Mouse (Mus musculus) heart, postnatal 0 days (tissue): Measurements from ENCODE around the gene Gnb3. TPM values are rescaled to one million over a fixed set of nuclear protein-coding genes. Genes with fewer than 3 reads are reported as not detected.

Source experiments
- ATAC-seq: fragments of 200-750 bp; cut with Nextera tagmentation; 2 replicates; pipeline ENCODE4 v1.8.0; 2017; ENCODE audit warnings: low read depth, moderate number of reproducible peaks, moderate library complexity; ENCODE audit not compliant: insufficient read depth
- DNase-seq: peaks from one replicate; pipeline ENCODE4 v3.0.0-alpha.2; 2016; ENCODE audit warnings: low spot score
- H3K27ac ChIP-seq: fragments of 300-500 bp; sonication (generic); 2 replicates; pipeline ENCODE4 v1.5.1; 2014; ENCODE audit warnings: low read depth, mild to moderate bottlenecking
- H3K27me3 ChIP-seq: fragments of 300-500 bp; sonication (generic); 2 replicates; pipeline ENCODE4 v1.6.1; 2014; ENCODE audit warnings: low read length, mixed read lengths; ENCODE audit not compliant: control insufficient read depth, insufficient read depth
- H3K36me3 ChIP-seq: fragments of 300-500 bp; sonication (generic); replicated peaks from 2 replicates; pipeline ENCODE4 v1.6.1; 2014; ENCODE audit warnings: low read length, mixed read lengths; ENCODE audit not compliant: control insufficient read depth, insufficient read depth
- H3K4me1 ChIP-seq: fragments of 300-500 bp; sonication (generic); 2 replicates; pipeline ENCODE4 v1.6.1; 2014; ENCODE audit warnings: antibody characterized with exemption; ENCODE audit not compliant: control insufficient read depth, insufficient read depth
- H3K4me2 ChIP-seq: fragments of 300-500 bp; sonication (generic); 2 replicates; pipeline ENCODE4 v1.6.1; 2014; ENCODE audit warnings: low read depth, mild to moderate bottlenecking, low read length, moderate library complexity
- H3K4me3 ChIP-seq: fragments of 300-500 bp; sonication (generic); 2 replicates; pipeline ENCODE4 v1.5.1; 2014; ENCODE audit warnings: low read depth, low read length
- H3K9ac ChIP-seq: fragments of 300-500 bp; sonication (generic); replicated peaks from 2 replicates; pipeline ENCODE4 v1.6.1; 2014; ENCODE audit warnings: low read depth, low read length, mixed read lengths
- H3K9me3 ChIP-seq: fragments of 300-500 bp; sonication (generic); replicated peaks from 2 replicates; pipeline ENCODE4 v1.6.1; 2016; ENCODE audit warnings: low read length; ENCODE audit not compliant: control insufficient read depth
- CTCF ChIP-seq: IDR thresholded peaks from 2 replicates; pipeline ENCODE4 v1.5.1; 2016; ENCODE audit warnings: antibody characterized with exemption, control low read depth, low read depth
- EP300 ChIP-seq: IDR thresholded peaks from 2 replicates; pipeline ENCODE4 v1.6.1; 2016; ENCODE audit warnings: antibody characterized with exemption, low read depth
- WGBS: fragments of 180-500 bp; shearing (Covaris S2); extraction: QIAGEN DNeasy Blood & Tissue Kit; methylation state at CpG from one replicate; pipeline ENCODE4 v1.1.7; 2014; 5-methylcytosine and 5-hydroxymethylcytosine counted together
- polyA plus RNA-seq: library from polyadenylated mRNA; unstranded; fragments of >200 nt; fragmentation: Nextera tagmentation; extraction: Ambion mirVana; gene quantifications from 2 replicates; pipeline ENCODE4 v1.2.1, GENCODE M21; 2015
- total RNA-seq: library from RNA; depleted of rRNA; stranded (reverse); fragments of >200 nt; gene quantifications from 2 replicates; pipeline ENCODE4 v1.2.3, GENCODE M21; 2014; ENCODE audit warnings: low replicate concordance

The Gnb3 gene
- total and polyA plus RNA-seq, 2 experiments from 2014 or later = 3.3 to 4.2 TPM

DNA sequence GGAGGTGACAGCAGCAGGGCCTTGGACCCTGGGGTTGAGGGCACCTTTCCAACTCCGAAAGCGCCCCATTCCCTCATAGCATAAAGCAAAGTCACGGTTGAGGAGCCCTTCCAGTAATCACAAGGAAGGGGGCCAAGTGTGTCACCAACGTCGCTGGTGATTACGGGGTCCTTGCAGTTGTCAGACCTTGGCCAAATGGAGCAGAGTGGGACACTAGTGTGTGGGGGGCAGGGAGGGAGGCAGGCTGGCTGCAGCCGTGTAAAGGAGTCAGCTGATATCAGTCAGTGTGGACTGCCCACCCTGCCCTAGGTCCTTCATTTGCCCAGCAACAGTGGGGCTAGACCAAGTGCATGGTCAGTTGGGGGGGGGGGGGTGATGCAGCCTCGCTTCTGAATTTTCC is 25.6 kb downstream of the Gnb3 start:
- peaks cover 61% of the 10 kb centered on the region for H3K36me3 ChIP-seq
- DNase-seq (no peak), ATAC-seq (no peak)
- H3K4me2 ChIP-seq = peak overlapping the region; percentile 79
- H3K27ac ChIP-seq = peak overlapping the region; percentile 96; the same call in 1 of the 2 replicates
- peak overlapping the region; percentile 71 for H3K4me3 ChIP-seq
- WGBS = 29% methylated on average over 8 of the region's 8 CpGs
- H3K4me1 ChIP-seq = peaks cover 13% of the 10 kb centered on the region; the same call in 1 of the 2 replicates
- TF ChIP-seq EP300 (no peak), CTCF (no peak)
- H3K9me3 ChIP-seq = no peaks in the 10 kb centered on the region
- peak overlapping the region; percentile 91; the same call in 1 of the 2 replicates for H3K9ac ChIP-seq
- no peaks in the 10 kb centered on the region for H3K27me3 ChIP-seq

DNA sequence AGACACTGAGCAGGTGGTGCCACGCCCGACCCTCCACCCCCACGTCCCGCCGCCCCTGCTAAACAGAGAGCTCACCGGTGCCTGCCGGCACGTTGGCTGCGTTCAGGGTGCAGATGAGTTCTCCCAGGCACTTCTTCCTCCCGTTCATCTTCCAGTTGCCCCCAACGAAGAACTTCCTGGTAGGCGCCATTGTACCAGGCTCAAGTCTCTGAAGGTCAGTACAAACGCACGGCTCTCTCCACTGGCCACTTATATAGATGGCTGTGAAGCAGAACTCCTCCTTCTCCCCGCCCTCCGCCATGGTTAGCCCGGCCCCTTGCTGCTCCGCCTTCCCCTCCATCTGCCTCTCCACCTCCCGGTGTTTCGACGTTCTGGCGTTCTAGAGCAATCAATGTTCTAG is 26.1 kb downstream of the Gnb3 start, which contains the start of gene Tpi1:
Gene Tpi1, minus strand, starts transcription at position 364 of the 400 bp plus-strand sequence.
- under 1% methylated on average over 22 of the region's 22 CpGs for WGBS
- Histone ChIP-seq H3K36me3 (peaks cover 56% of the 10 kb centered on the region), H3K4me3 (peak within 1 kb of the TSS; percentile 71), H3K4me1 (peaks cover 13% of the 10 kb centered on the region; the same call in 1 of the 2 replicates), H3K9ac (peak within 1 kb of the TSS; percentile 91), H3K4me2 (peak within 1 kb of the TSS; percentile 79), H3K27ac (peak within 1 kb of the TSS; percentile 96), H3K9me3 (no peaks in the 10 kb centered on the region), H3K27me3 (no peaks in the 10 kb centered on the region)
- ATAC-seq (peak; percentile 89), DNase-seq (peak; percentile 97)
- TF ChIP-seq CTCF (no peak), EP300 (0 out of 2 replicates have a peak, but pooled peaks have one; percentile 24)

DNA sequence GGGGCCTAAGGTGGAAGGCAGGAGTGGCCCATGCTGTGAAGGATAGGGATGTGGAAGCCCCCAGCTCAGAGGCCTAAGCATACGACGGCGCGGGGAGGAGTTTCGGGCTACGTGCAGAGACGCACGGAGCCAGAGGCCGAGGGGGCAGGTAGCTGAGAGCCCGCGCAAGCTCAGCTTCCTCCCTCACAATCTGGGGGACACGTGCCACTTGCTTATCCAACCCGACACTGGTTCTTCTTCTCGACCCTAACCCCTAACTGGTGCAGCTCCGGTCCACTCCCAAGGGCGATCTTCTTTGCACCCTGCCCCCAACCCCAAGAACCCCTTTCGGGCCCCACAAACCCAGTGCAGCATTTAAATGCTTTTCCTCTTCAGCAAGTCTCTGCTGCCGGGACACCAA is 26.6 kb downstream of the Gnb3 start:
- Histone ChIP-seq H3K36me3 (peaks cover 52% of the 10 kb centered on the region), H3K4me3 (peak overlapping the region; percentile 71), H3K4me1 (peaks cover 13% of the 10 kb centered on the region; the same call in 1 of the 2 replicates), H3K9ac (peak overlapping the region; percentile 91), H3K27ac (peak overlapping the region; percentile 96), H3K4me2 (peak overlapping the region; percentile 79), H3K9me3 (no peaks in the 10 kb centered on the region), H3K27me3 (no peaks in the 10 kb centered on the region)
- ATAC-seq (peak; percentile 65), DNase-seq (peak; percentile 75)
- TF ChIP-seq CTCF = no peak
- TF ChIP-seq EP300 = no peak
- under 1% methylated on average over 18 of the region's 18 CpGs for WGBS

DNA sequence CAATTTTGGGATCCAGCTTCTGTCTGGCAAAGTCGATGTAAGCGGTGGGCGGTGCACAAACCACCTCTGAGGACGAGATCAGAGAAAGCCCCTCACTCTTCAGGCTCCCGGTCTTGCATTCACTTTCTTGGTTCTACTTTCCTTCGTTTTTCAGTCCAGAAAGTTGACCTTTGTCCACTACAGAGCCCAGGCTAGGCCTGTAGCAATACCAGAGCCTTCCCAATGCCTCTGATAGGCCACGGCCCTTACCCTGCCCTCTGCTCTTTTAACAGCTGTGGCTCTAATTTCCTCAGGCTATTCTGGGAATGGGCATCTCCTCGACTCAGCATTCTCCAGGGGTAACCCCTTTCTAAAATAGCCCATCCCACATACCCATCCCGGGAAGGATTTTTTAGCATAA is 27.2 kb downstream of the Gnb3 start:
- peak overlapping the region; percentile 79 for H3K4me2 ChIP-seq
- H3K9me3 ChIP-seq = no peaks in the 10 kb centered on the region
- ATAC-seq = no peak
- H3K4me1 ChIP-seq = peaks cover 17% of the 10 kb centered on the region
- TF ChIP-seq EP300 (no peak), CTCF (no peak)
- DNase-seq = no peak
- peak overlapping the region; percentile 91 for H3K9ac ChIP-seq
- WGBS = 12% methylated on average over 9 of the region's 9 CpGs
- H3K27ac ChIP-seq = peak overlapping the region; percentile 96
- peak overlapping the region; percentile 71 for H3K4me3 ChIP-seq
- H3K36me3 ChIP-seq = peaks cover 45% of the 10 kb centered on the region
- H3K27me3 ChIP-seq = no peaks in the 10 kb centered on the region

DNA sequence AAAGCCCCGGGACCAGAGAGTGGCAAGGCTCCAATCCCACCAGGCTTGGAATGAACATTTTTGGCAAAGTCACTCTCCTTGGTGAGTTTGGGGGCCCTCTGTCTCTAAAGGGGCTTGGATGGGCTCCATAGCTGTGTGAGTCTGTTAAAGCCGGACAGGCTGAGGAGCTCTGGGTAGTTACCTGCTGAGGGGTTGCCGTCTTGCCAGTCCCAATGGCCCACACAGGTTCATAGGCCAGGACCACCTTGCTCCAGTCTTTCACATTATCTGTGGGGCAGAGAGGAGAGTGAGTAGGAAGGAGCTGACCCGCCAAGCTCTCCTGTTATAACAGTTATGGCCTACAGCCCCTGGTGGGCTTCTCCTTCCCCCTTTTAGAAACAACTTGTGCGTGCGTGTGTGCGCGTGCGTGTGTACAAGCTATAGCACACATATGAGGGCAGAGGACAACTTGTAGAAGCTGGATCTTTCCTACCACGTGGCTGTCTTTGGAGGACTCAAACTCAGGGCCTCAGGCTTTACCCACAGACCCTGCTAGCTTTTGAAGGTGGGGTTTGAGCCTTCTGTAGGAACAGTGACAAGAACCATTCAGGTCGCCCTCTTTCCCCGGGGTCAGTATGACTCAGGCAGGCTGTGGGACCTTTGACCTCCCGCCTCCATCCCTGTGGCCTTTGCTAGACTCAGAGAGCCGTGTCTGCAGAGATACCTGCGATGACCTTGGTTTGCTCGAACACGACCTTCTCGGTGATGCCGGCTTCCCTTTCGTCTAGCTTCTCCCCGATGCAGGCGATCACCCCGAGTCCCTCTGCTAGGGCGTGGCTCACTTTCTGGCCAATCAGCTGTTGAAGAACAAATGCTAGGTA is 28.1 kb downstream of the Gnb3 start:
- Histone ChIP-seq H3K4me2 (peak overlapping the region; percentile 79), H3K9me3 (no peaks in the 10 kb centered on the region), H3K9ac (peak overlapping the region; percentile 91), H3K36me3 (peaks cover 36% of the 10 kb centered on the region), H3K4me3 (peak overlapping the region; percentile 71), H3K4me1 (peaks cover 22% of the 10 kb centered on the region), H3K27ac (no peak overlapping the region), H3K27me3 (no peaks in the 10 kb centered on the region)
- ATAC-seq (no peak), DNase-seq (no peak)
- TF ChIP-seq CTCF = no peak
- 63% methylated on average over 24 of the region's 24 CpGs for WGBS
